Mouse (Mus musculus) stomach, embryonic 14.5 days (tissue): ENCODE data around the gene Ahnak. TPM values are rescaled to one million over a fixed set of nuclear protein-coding genes. Genes with fewer than 3 reads are reported as not detected.

Experiments used
- ATAC-seq: fragments of 200-750 bp; cut with Nextera tagmentation; 2 replicates; pipeline ENCODE4 v1.8.0; 2017; ENCODE audit warnings: low read depth, moderate TSS enrichment; ENCODE audit not compliant: insufficient number of reproducible peaks, insufficient read depth, low FRiP score
- H3K27ac ChIP-seq: fragments of 300-500 bp; sonication (generic); 2 replicates; pipeline ENCODE4 v1.5.1; 2014; ENCODE audit warnings: mild to moderate bottlenecking, low read length, moderate library complexity, mixed read lengths
- H3K27me3 ChIP-seq: fragments of 300-500 bp; sonication (generic); 2 replicates; pipeline ENCODE4 v1.6.1; 2014; ENCODE audit warnings: low read length, control low read depth, mixed read lengths; ENCODE audit not compliant: control insufficient read depth, insufficient read depth
- H3K36me3 ChIP-seq: fragments of 300-500 bp; sonication (generic); 2 replicates; pipeline ENCODE4 v1.6.1; 2014; ENCODE audit warnings: mild to moderate bottlenecking, control low read depth, low read length, moderate library complexity, mixed read lengths; ENCODE audit not compliant: control insufficient read depth, insufficient read depth
- H3K4me1 ChIP-seq: fragments of 300-500 bp; sonication (generic); 2 replicates; pipeline ENCODE4 v1.6.1; 2014; ENCODE audit warnings: low read length, control low read depth, mixed read lengths; ENCODE audit not compliant: control insufficient read depth, insufficient read depth
- H3K4me2 ChIP-seq: fragments of 300-500 bp; sonication (generic); replicated peaks from 2 replicates; pipeline ENCODE4 v1.6.1; 2014; ENCODE audit warnings: low read depth, low read length, control low read depth
- H3K4me3 ChIP-seq: fragments of 300-500 bp; sonication (generic); 2 replicates; pipeline ENCODE4 v1.5.1; 2014; ENCODE audit warnings: low read depth, low read length, control low read depth
- H3K9ac ChIP-seq: fragments of 300-500 bp; sonication (generic); replicated peaks from 2 replicates; pipeline ENCODE4 v1.6.1; 2014; ENCODE audit warnings: low read depth, mild to moderate bottlenecking, control low read depth, low read length, moderate library complexity, mixed read lengths
- H3K9me3 ChIP-seq: fragments of 300-500 bp; sonication (generic); 2 replicates; pipeline ENCODE4 v1.6.1; 2016; ENCODE audit warnings: low read depth, low read length, control low read depth; ENCODE audit not compliant: control insufficient read depth
- WGBS: fragments of 180-500 bp; shearing (Covaris S2); extraction: QIAGEN DNeasy Blood & Tissue Kit; methylation state at CpG from one replicate; pipeline ENCODE4 v1.1.7; 2014; 5-methylcytosine and 5-hydroxymethylcytosine counted together
- polyA plus RNA-seq: library from polyadenylated mRNA; unstranded; fragments of >200 nt; fragmentation: Nextera tagmentation; extraction: Ambion mirVana; gene quantifications from 2 replicates; pipeline ENCODE4 v1.2.1, GENCODE M21; 2014

Ahnak gene
- polyA plus RNA-seq, 1 experiment from 2014 or later: 33.4 TPM

- Histone ChIP-seq H3K27me3 (no peaks in the 10 kb centered on the region), H3K9me3 (no peaks in the 10 kb centered on the region), H3K4me2 (peak overlapping the region; percentile 68), H3K9ac (peak overlapping the region; percentile 81), H3K27ac (peak overlapping the region; percentile 97), H3K36me3 (no peaks in the 10 kb centered on the region), H3K4me3 (peak overlapping the region; percentile 85), H3K4me1 (peaks cover 63% of the 10 kb centered on the region)
- WGBS: 22% methylated on average over 15 of the region's 15 CpGs
- ATAC-seq: no peak
These were observed 578 bp upstream of the Ahnak start for GRCm38 (mm10) chr19:8988346-8989065.

- Histone ChIP-seq H3K27ac (peak overlapping the region; percentile 97), H3K27me3 (no peaks in the 10 kb centered on the region), H3K9me3 (no peaks in the 10 kb centered on the region), H3K4me1 (peaks cover 58% of the 10 kb centered on the region), H3K9ac (peak overlapping the region; percentile 81), H3K4me2 (peak overlapping the region; percentile 68), H3K36me3 (no peaks in the 10 kb centered on the region), H3K4me3 (peak overlapping the region; percentile 85)
- WGBS: under 1% methylated on average over 50 of the region's 53 CpGs
- peak; percentile 74 for ATAC-seq
These were observed 715 bp downstream of the Ahnak start for GRCm38 (mm10) chr19:8989567-8990431.

- WGBS: 10% methylated on average over 15 of the region's 15 CpGs
These were observed 1.5 kb downstream of the Ahnak start for GRCm38 (mm10) chr19:8990432-8991102.

GRCm38 (mm10) chr19:8991245-8991870 is 2.3 kb downstream of the Ahnak start:
- peak overlapping the region; percentile 68 for H3K4me2 ChIP-seq
- peak overlapping the region; percentile 97 for H3K27ac ChIP-seq
- peaks cover 56% of the 10 kb centered on the region for H3K4me1 ChIP-seq
- no peak for ATAC-seq
- 52% methylated on average over 4 of the region's 4 CpGs for WGBS
- no peak overlapping the region for H3K9ac ChIP-seq
- H3K36me3 ChIP-seq: no peaks in the 10 kb centered on the region
- H3K27me3 ChIP-seq: no peaks in the 10 kb centered on the region
- H3K4me3 ChIP-seq: peak overlapping the region; percentile 85
- H3K9me3 ChIP-seq: no peaks in the 10 kb centered on the region

More at GRCm38 (mm10) chr19:8990432-8991102, 1.5 kb downstream of the Ahnak start:
- H3K4me3 ChIP-seq: peak overlapping the region; percentile 85
- H3K36me3 ChIP-seq: no peaks in the 10 kb centered on the region
- H3K27ac ChIP-seq: peak overlapping the region; percentile 97
- H3K4me2 ChIP-seq: peak overlapping the region; percentile 68
- no peaks in the 10 kb centered on the region for H3K9me3 ChIP-seq
- no peaks in the 10 kb centered on the region for H3K27me3 ChIP-seq
- ATAC-seq: peak; percentile 62
- peaks cover 59% of the 10 kb centered on the region for H3K4me1 ChIP-seq
- peak overlapping the region; percentile 81 for H3K9ac ChIP-seq

- no peak for ATAC-seq
- Histone ChIP-seq H3K27ac (peak overlapping the region; percentile 97), H3K4me1 (peaks cover 58% of the 10 kb centered on the region), H3K27me3 (no peaks in the 10 kb centered on the region), H3K4me2 (peak overlapping the region; percentile 68), H3K4me3 (peak overlapping the region; percentile 85), H3K9ac (no peak overlapping the region), H3K9me3 (no peaks in the 10 kb centered on the region), H3K36me3 (no peaks in the 10 kb centered on the region)
- WGBS: 65% methylated on average over 13 of the region's 13 CpGs
These were observed 3.0 kb downstream of the Ahnak start for GRCm38 (mm10) chr19:8991871-8992735.

GRCm38 (mm10) chr19:8992769-8993624 is 3.9 kb downstream of the Ahnak start:
- Histone ChIP-seq H3K9me3 (no peaks in the 10 kb centered on the region), H3K27ac (peak overlapping the region; percentile 97), H3K36me3 (no peaks in the 10 kb centered on the region), H3K4me1 (peaks cover 60% of the 10 kb centered on the region), H3K4me3 (no peak overlapping the region), H3K9ac (no peak overlapping the region), H3K4me2 (peak overlapping the region; percentile 68), H3K27me3 (no peaks in the 10 kb centered on the region)
- ATAC-seq: 0 out of 2 replicates have a peak, but pooled peaks have one; percentile 7
- 37% methylated on average over 12 of the region's 12 CpGs for WGBS

- no peak overlapping the region for H3K9ac ChIP-seq
- peaks cover 56% of the 10 kb centered on the region for H3K4me1 ChIP-seq
- no peak overlapping the region for H3K4me3 ChIP-seq
These were observed 4.5 kb downstream of the Ahnak start for GRCm38 (mm10) chr19:8993625-8993912.

More at GRCm38 (mm10) chr19:8993625-8993912, 4.5 kb downstream of the Ahnak start:
- ATAC-seq: no peak
- Histone ChIP-seq H3K9me3 (no peaks in the 10 kb centered on the region), H3K27me3 (no peaks in the 10 kb centered on the region), H3K27ac (no peak overlapping the region), H3K36me3 (no peaks in the 10 kb centered on the region), H3K4me2 (no peak overlapping the region)
- WGBS: 70% methylated on average over 2 of the region's 2 CpGs
